Mouse (Mus musculus) heart, embryonic 13.5 days (tissue): ENCODE results near the gene Atf6. TPM values are rescaled to one million over a fixed set of nuclear protein-coding genes. Genes with fewer than 3 reads are reported as not detected.

Experiments
- ATAC-seq: fragments of 200-750 bp; cut with Nextera tagmentation; 2 replicates; pipeline ENCODE4 v1.8.0; 2017; ENCODE audit warnings: moderate TSS enrichment; ENCODE audit not compliant: insufficient number of reproducible peaks, low FRiP score, low TSS enrichment; ENCODE audit errors: extremely low read depth
- H3K27ac ChIP-seq: fragments of 300-500 bp; sonication (generic); replicated peaks from 2 replicates; pipeline ENCODE4 v1.5.1; 2015; ENCODE audit warnings: moderate library complexity, mild to moderate bottlenecking, inconsistent platforms
- H3K27me3 ChIP-seq: fragments of 300-500 bp; sonication (generic); replicated peaks from 2 replicates; pipeline ENCODE4 v1.6.1; 2015; ENCODE audit warnings: mild to moderate bottlenecking, inconsistent platforms
- H3K36me3 ChIP-seq: fragments of 300-500 bp; sonication (generic); 2 replicates; pipeline ENCODE4 v1.6.1; 2015; ENCODE audit warnings: mild to moderate bottlenecking, inconsistent platforms
- H3K4me1 ChIP-seq: fragments of 300-500 bp; sonication (generic); 2 replicates; pipeline ENCODE4 v1.6.1; 2015; ENCODE audit warnings: inconsistent platforms
- H3K4me2 ChIP-seq: fragments of 300-500 bp; sonication (generic); 2 replicates; pipeline ENCODE4 v1.6.1; 2015; ENCODE audit warnings: inconsistent platforms, mild to moderate bottlenecking, moderate library complexity
- H3K4me3 ChIP-seq: fragments of 300-500 bp; sonication (generic); 2 replicates; pipeline ENCODE4 v1.5.1; 2015; ENCODE audit warnings: moderate library complexity, mild to moderate bottlenecking, inconsistent platforms
- H3K9ac ChIP-seq: fragments of 300-500 bp; sonication (generic); 2 replicates; pipeline ENCODE4 v1.6.1; 2015; ENCODE audit warnings: inconsistent platforms, mild to moderate bottlenecking, moderate library complexity
- H3K9me3 ChIP-seq: fragments of 300-500 bp; sonication (generic); 2 replicates; pipeline ENCODE4 v1.6.1; 2016; ENCODE audit warnings: inconsistent platforms
- WGBS: fragments of 180-500 bp; shearing (Covaris S2); methylation state at CpG from one replicate; pipeline ENCODE4 v1.1.7; 2015; ENCODE audit warnings: mixed read lengths; 5-methylcytosine and 5-hydroxymethylcytosine counted together
- polyA plus RNA-seq: library from polyadenylated mRNA; unstranded; fragments of >200 nt; fragmentation: Nextera tagmentation; extraction: Ambion mirVana; gene quantifications from 2 replicates; pipeline ENCODE4 v1.2.1, GENCODE M21; 2015

Gene Atf6
- polyA plus RNA-seq, 1 experiment from 2014 or later = 10.1 TPM

- H3K9ac ChIP-seq = no peak overlapping the region
- H3K9me3 ChIP-seq = no peaks in the 10 kb centered on the region
- H3K4me1 ChIP-seq = peaks cover 51% of the 10 kb centered on the region
- H3K4me2 ChIP-seq = peak overlapping the region; percentile 20
- WGBS = 48% methylated on average over 3 of the region's 3 CpGs
- peak overlapping the region; percentile 31; the same call in 1 of the 2 replicates for H3K27ac ChIP-seq
- no peak for ATAC-seq
- no peak overlapping the region for H3K4me3 ChIP-seq
- no peaks in the 10 kb centered on the region for H3K36me3 ChIP-seq
- no peaks in the 10 kb centered on the region for H3K27me3 ChIP-seq
Observed at GRCm38 (mm10) chr1:170862435-170862717, 5.2 kb downstream of the Atf6 start.

- H3K4me1 ChIP-seq = peaks cover 49% of the 10 kb centered on the region
- H3K4me3 ChIP-seq = no peak overlapping the region
- H3K4me2 ChIP-seq = peak overlapping the region; percentile 20
- no peak for ATAC-seq
- H3K27ac ChIP-seq = no peak overlapping the region
- H3K9me3 ChIP-seq = no peaks in the 10 kb centered on the region
- 75% methylated on average over 13 of the region's 13 CpGs for WGBS
- H3K27me3 ChIP-seq = no peaks in the 10 kb centered on the region
- no peak overlapping the region for H3K9ac ChIP-seq
- no peaks in the 10 kb centered on the region for H3K36me3 ChIP-seq
Observed at GRCm38 (mm10) chr1:170861671-170862434, 5.7 kb downstream of the Atf6 start.

- no peak overlapping the region for H3K9ac ChIP-seq
Observed at GRCm38 (mm10) chr1:170858872-170859271, 8.7 kb downstream of the Atf6 start.

GRCm38 (mm10) chr1:170857369-170857768 is 10.2 kb downstream of the Atf6 start:
- H3K4me1 ChIP-seq = peaks cover 31% of the 10 kb centered on the region
- no peak for ATAC-seq
- WGBS = 76% methylated on average over 2 of the region's 2 CpGs

More at GRCm38 (mm10) chr1:170858872-170859271, 8.7 kb downstream of the Atf6 start:
- no peaks in the 10 kb centered on the region for H3K36me3 ChIP-seq
- H3K9me3 ChIP-seq = no peaks in the 10 kb centered on the region
- H3K4me2 ChIP-seq = no peak overlapping the region
- ATAC-seq = no peak
- peaks cover 45% of the 10 kb centered on the region for H3K4me1 ChIP-seq
- H3K27me3 ChIP-seq = no peaks in the 10 kb centered on the region
- no peak overlapping the region for H3K27ac ChIP-seq
- WGBS = 81% methylated on average over 2 of the region's 2 CpGs
- H3K4me3 ChIP-seq = no peak overlapping the region

GRCm38 (mm10) chr1:170855056-170855760 is 12.4 kb downstream of the Atf6 start:
- Histone ChIP-seq H3K36me3 (peaks cover 14% of the 10 kb centered on the region), H3K4me2 (no peak overlapping the region), H3K9me3 (no peaks in the 10 kb centered on the region), H3K4me1 (peaks cover 28% of the 10 kb centered on the region), H3K9ac (no peak overlapping the region), H3K4me3 (no peak overlapping the region), H3K27ac (no peak overlapping the region), H3K27me3 (no peaks in the 10 kb centered on the region)
- WGBS = 73% methylated on average over 13 of the region's 13 CpGs
- ATAC-seq = no peak

More at GRCm38 (mm10) chr1:170857369-170857768, 10.2 kb downstream of the Atf6 start:
- Histone ChIP-seq H3K4me3 (no peak overlapping the region), H3K36me3 (peaks cover 6% of the 10 kb centered on the region; the same call in 1 of the 2 replicates), H3K9ac (no peak overlapping the region), H3K4me2 (no peak overlapping the region), H3K27ac (no peak overlapping the region), H3K27me3 (no peaks in the 10 kb centered on the region), H3K9me3 (no peaks in the 10 kb centered on the region)

GRCm38 (mm10) chr1:170853604-170854003 is 14.0 kb downstream of the Atf6 start:
- H3K36me3 ChIP-seq = peaks cover 23% of the 10 kb centered on the region
- 83% methylated on average over 3 of the region's 3 CpGs for WGBS
- no peak overlapping the region for H3K4me3 ChIP-seq
- H3K9ac ChIP-seq = no peak overlapping the region
- H3K4me2 ChIP-seq = no peak overlapping the region
- no peaks in the 10 kb centered on the region for H3K9me3 ChIP-seq
- H3K4me1 ChIP-seq = peaks cover 31% of the 10 kb centered on the region
- no peak for ATAC-seq
- no peaks in the 10 kb centered on the region for H3K27me3 ChIP-seq
- no peak overlapping the region for H3K27ac ChIP-seq

GRCm38 (mm10) chr1:170850637-170851624 is 16.6 kb downstream of the Atf6 start:
- H3K36me3 ChIP-seq = peaks cover 32% of the 10 kb centered on the region
- peak overlapping the region; percentile 66 for H3K27ac ChIP-seq
- H3K27me3 ChIP-seq = no peaks in the 10 kb centered on the region
- H3K4me3 ChIP-seq = peak overlapping the region; percentile 22; the same call in 1 of the 2 replicates
- peaks cover 33% of the 10 kb centered on the region for H3K4me1 ChIP-seq
- peak overlapping the region; percentile 54 for H3K4me2 ChIP-seq
- 41% methylated on average over 23 of the region's 23 CpGs for WGBS
- no peak for ATAC-seq
- no peaks in the 10 kb centered on the region for H3K9me3 ChIP-seq
- peak overlapping the region; percentile 3 for H3K9ac ChIP-seq

GRCm38 (mm10) chr1:170850007-170850406 is 17.6 kb downstream of the Atf6 start:
- no peak overlapping the region; the same call in 1 of the 2 replicates for H3K27ac ChIP-seq
- no peaks in the 10 kb centered on the region for H3K9me3 ChIP-seq
- 89% methylated on average over 2 of the region's 2 CpGs for WGBS
- ATAC-seq = no peak
- H3K36me3 ChIP-seq = peaks cover 32% of the 10 kb centered on the region
- H3K9ac ChIP-seq = no peak overlapping the region
- H3K4me1 ChIP-seq = peaks cover 36% of the 10 kb centered on the region
- no peak overlapping the region for H3K4me3 ChIP-seq
- H3K4me2 ChIP-seq = no peak overlapping the region
- no peaks in the 10 kb centered on the region for H3K27me3 ChIP-seq

- Histone ChIP-seq H3K9ac (peak overlapping the region; percentile 57), H3K4me2 (peak overlapping the region; percentile 59), H3K27me3 (no peaks in the 10 kb centered on the region), H3K4me3 (peak overlapping the region; percentile 12), H3K27ac (peak overlapping the region; percentile 80), H3K36me3 (peaks cover 29% of the 10 kb centered on the region), H3K9me3 (no peaks in the 10 kb centered on the region), H3K4me1 (peaks cover 33% of the 10 kb centered on the region)
- ATAC-seq = no peak
- 7% methylated on average over 10 of the region's 10 CpGs for WGBS
Observed at GRCm38 (mm10) chr1:170845448-170846307, 21.9 kb downstream of the Atf6 start.

- Histone ChIP-seq H3K27me3 (no peaks in the 10 kb centered on the region), H3K9ac (no peak overlapping the region), H3K4me3 (no peak overlapping the region), H3K4me1 (peaks cover 25% of the 10 kb centered on the region), H3K4me2 (no peak overlapping the region), H3K9me3 (no peaks in the 10 kb centered on the region), H3K36me3 (peaks cover 25% of the 10 kb centered on the region), H3K27ac (no peak overlapping the region)
- no peak for ATAC-seq
- 57% methylated on average over 8 of the region's 8 CpGs for WGBS
Observed at GRCm38 (mm10) chr1:170844380-170844779, 23.2 kb downstream of the Atf6 start.
